Mouse (Mus musculus) right cerebral cortex, postnatal 14 days (tissue): ENCODE results near the gene Slc2a2.

Source experiments
- DNase-seq: peaks from one replicate; pipeline ENCODE4 v3.0.0; 2022

Slc2a2 gene

DNA sequence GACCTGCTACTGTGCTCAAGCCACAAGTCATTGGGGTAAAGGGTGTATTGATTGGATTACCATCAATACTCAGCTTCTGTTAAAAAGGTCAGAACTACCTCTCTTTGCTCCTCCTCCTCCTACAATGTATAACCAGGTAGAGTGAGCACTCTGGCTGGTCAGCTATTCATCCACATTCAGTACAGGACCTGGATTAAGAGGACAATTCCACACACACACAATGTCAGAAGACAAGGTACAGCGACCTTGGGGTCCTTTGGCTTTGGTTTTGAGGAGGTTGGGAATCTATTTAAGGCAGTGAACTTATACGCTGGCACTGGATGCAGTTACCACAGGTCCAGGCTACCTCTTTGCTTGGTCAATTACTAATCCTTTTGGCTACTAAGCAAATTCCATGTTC is at the start of gene Slc2a2:
Gene Slc2a2, plus strand, starts transcription at position 107 of the 400 bp plus-strand sequence.
- DNase-seq = no peak

DNA sequence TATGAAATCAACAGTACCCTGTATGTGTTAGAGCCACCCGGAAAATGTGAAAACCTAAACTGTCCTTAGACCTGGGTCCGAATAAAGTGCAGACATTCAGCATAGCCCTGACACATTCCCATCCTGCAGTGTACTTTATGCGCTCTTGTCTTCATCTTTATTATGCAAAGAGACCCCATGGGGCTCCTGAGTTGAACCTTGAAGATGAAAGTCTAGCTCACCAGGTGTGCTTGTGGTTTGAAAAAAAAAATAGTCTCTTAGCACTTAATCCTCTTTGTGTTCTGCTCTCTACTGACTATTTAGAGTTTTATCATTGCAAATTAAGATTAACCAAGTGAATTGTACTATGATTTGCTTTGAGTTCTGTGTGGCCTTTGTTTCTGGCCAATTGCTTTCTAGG is 45.1 kb upstream of the Slc2a2 start:
- DNase-seq = no peak

- no peak for DNase-seq
Measured at GRCm38 (mm10) chr3:28653043-28653442, 44.7 kb upstream of the Slc2a2 start.

- DNase-seq = no peak
Measured at GRCm38 (mm10) chr3:28654740-28655139, 43.0 kb upstream of the Slc2a2 start.

DNA sequence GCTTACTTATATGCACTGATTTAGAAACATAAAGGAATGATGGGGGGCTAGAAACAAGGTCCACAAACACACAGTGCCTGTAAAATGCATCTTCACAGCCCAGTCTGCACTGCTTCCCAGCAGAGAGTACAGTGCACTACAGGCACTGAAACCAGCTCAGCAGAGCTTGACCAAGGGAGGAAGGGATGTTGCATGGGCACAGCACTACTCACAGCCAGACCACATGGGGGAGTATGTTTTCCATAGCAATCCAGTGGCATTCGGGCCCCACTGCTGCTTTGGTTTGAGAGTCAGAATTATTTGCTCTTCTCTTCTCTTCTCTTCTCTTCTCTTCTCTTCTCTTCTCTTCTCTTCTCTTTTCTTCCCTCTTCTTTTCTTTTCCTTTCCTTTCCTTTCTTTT is 39.4 kb upstream of the Slc2a2 start:
- no peak for DNase-seq

DNA sequence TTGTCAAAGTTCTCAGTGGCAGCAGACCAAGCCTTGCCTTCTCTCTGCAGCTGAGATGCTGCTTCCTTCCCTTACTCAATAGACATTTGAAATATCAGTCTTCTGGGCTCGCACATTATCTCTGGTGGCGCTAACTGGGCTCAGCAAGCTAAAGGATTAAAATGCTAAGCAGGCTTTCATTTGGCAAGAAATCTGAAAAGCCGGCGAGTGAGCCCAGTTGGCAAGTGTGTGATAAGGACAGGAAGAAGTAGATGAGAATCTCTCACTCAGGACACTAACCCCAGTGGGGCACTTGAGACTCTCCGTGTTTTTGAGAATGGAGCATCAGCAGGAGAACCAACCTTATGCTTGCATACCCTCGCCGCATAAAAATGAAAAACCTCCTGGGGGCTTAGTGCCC is 16.9 kb upstream of the Slc2a2 start:
- DNase-seq = no peak

DNA sequence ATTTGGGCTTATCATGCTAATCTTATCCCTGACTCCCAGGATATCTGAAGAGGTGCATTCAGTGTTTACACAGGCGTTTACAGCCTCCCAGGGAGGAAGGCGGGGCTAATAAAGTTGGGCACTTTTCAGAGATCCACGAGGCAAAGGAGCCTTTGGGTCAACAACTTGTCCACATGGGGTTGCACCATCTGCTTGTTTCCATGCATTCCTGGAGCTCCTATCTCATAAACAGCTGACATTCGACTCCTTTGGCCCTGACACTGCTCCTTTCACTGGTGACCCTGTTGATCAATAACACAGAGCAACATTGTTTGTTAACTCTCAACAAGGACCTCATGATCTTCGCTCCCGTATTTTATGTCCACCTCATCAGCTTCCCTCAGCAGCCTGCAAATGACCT is 15.8 kb upstream of the Slc2a2 start:
- no peak for DNase-seq

GRCm38 (mm10) chr3:28682411-28682810 is 15.3 kb upstream of the Slc2a2 start:
- DNase-seq = no peak

GRCm38 (mm10) chr3:28685510-28685909 is 12.2 kb upstream of the Slc2a2 start:
- no peak for DNase-seq

GRCm38 (mm10) chr3:28694811-28695210 is 2.9 kb upstream of the Slc2a2 start:
- DNase-seq = no peak

DNA sequence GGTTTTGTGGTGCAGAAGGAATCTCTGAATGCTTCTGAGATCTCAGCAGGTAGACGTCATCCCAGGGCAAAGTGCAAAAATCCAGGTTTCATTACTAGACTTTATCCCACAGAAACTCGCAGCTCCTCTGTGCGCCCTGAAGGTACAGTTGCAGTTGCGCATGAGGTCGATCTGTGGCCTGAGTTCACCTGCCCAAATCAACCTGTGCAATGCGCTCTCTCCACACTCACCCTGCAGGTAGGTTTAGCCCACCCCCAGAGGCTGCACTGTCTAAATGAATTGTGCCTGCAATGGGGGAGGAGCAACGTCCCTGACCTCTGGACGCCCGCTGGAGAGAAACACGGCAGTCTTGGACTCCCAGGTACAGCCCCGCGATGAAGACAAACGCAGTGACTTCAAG is 2.1 kb upstream of the Slc2a2 start:
- DNase-seq = no peak

GRCm38 (mm10) chr3:28696162-28696561 is 1.5 kb upstream of the Slc2a2 start:
- DNase-seq = no peak

- no peak for DNase-seq
Measured at GRCm38 (mm10) chr3:28699601-28700000, 1.9 kb downstream of the Slc2a2 start.

GRCm38 (mm10) chr3:28705522-28706137 is 7.9 kb downstream of the Slc2a2 start:
- no peak for DNase-seq

DNA sequence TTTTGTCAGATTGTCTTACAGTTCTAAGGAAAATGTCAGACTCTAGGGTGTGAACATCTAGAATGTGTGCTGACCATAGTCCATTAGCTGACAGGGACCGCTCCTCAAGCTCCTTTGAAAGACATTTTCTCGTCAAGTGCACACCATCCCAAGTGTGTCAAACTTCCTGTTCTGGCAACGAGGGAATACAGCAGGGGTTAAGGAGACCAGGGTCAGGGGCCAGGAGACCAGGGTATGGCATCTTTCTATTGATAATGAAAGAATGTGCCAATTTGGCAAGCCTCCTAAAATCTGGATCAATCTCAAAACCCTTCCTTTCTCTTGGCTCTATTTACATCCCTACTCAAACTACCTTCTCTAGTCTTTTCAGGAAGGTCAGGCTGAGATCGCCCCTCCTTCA is 9.0 kb downstream of the Slc2a2 start:
- DNase-seq = no peak

DNA sequence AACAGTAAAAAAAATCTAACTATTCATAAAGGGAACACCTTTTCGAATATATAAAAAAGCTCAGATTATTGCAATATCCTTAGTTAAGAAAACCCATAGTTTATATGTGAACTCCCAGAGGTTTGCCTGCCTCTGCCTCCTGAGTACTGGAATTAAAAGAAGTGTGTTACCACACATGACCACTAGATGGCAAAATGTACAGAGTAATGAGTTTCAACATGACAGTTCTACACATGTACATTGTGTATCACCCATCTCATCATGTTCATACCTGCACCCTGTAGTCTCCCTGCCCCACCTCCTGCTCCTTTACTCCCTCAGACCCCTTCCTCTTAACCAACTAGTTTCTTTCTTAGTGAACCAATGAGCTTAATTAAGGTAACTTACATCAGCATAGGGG is 12.0 kb downstream of the Slc2a2 start:
- no peak for DNase-seq

DNA sequence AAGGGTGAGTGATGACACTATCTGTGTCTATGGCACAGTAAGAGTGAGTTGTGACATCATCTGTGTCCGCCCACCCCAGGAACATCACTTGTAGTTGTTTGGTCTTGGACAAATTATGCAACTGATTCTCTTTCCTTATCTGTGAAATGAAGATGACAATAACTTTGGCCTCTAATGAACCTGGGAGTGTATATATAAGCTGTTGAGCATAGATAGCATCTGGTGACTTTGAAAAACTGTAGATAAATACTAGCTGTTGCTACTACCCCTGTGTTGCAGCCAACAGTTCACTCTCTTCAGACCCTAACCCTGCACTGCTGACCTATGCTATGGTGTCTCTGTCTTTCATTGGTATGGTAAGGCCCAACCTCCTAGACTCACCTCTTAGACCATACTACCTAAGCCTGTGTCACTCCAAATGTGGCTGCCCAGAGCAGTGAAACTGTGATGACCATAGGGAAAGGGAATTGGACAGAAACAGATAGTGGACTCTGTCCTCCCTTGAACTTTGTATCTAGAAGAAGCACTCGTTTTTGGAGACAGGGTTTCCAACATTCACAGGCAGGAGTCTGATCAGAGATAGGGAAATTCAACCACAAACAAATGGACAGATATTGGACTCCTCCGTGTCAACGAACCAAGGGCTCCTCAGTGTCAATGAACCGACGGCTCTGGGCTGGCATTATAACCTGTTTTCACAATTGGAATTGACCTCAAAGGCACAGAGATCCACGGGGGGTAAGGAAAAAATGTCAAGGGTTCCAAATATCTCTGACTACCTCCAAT is 16.4 kb downstream of the Slc2a2 start:
- no peak for DNase-seq

GRCm38 (mm10) chr3:28718521-28718920 is 20.8 kb downstream of the Slc2a2 start:
- DNase-seq = no peak

GRCm38 (mm10) chr3:28721218-28721617 is 23.5 kb downstream of the Slc2a2 start:
- DNase-seq = no peak

DNA sequence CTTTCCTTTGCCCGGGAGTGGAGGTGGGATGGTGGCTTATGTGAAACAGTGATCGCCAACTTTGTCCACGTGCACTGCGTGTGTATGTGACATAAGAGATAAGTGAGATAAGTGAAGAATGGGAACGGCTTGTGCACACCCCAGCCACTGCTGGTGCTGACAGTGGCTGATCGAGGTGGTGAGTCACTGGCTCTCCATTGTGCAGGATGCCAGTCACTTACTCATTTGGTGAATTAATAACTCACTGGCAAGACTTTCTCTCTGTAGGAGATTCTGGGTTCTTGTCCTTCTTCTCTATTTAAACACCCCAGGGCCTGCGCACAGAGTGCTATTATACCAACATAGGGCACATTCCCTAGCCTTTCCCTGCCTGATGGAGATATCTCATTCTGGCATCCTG is 24.1 kb downstream of the Slc2a2 start:
- DNase-seq = no peak

GRCm38 (mm10) chr3:28722531-28722930 is 24.8 kb downstream of the Slc2a2 start:
- no peak for DNase-seq

DNA sequence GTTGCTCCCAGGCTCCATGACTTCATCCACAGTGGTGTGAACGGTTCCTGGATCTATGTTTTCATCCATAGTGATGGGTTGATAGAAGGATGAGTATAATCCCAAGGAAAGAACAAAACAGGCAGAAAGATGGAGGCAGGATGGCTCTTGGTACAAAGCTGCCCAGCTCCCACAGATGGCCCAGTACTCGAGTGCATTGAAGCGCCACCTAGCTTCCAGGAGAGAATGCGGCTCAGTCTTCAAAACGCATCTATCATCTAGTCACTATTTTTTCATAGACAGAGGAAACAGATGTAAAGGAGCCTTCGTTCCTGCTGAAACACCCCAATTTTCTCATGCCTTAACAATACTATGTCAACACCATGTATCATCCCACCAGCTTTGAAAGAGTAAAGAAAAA is 25.8 kb downstream of the Slc2a2 start:
- DNase-seq = no peak

DNA sequence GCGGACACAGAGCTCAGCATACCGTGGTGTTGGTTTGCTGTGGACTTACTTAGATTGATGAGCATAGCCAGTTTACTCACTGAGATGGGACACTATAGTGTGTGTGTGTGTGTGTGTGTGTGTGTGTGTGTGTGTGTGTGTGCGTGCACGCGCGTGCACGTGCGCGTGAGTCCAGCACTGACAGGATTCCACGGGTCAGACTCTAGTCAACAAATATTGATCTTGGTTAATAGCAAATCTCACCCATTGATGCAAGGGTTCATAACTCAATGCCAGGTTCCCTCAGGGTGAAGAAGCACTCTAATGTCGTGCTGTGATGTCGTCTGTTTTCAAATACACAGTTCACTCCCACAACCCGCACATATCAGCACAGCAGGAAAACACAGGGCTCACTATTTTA is 27.5 kb downstream of the Slc2a2 start:
- no peak for DNase-seq

- DNase-seq = no peak
Measured at GRCm38 (mm10) chr3:28726356-28726755, 28.7 kb downstream of the Slc2a2 start.

- no peak for DNase-seq
Measured at GRCm38 (mm10) chr3:28734712-28735111, 37.0 kb downstream of the Slc2a2 start.
